ENCODE assay signal across 15 mouse cellular contexts in the genomic region with DNA sequence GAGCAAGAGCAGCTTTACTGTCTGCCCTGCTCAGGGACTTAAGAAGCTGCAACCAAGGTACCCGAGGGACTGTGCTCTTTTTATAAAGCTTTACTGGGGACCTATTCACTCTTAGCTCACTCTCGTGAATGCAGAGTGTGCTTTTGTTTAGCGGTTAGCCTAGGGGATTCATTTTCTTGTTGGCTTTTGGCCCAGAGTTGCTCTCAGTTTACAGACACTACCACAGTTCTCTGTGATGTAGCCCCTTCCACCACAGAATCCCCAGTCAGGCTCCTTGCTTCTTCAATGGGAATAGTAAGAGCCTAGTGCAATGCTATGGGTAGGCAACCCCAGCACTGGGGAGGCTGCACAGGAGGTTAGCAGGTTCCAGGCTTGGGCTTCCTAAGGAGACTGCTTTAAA.
DNase-seq lines count a peak whose midpoint lies in the region; ATAC-seq and TF ChIP-seq lines count a peak whose summit lies in the region.
"Had no signal": no experiment of that assay in that cellular context is flagged by ENCODE, and none has a peak within 500 bp of the region (broad histone marks: within the 10 kb centered on the region; RNA-seq: fewer than 3 reads in every experiment).

No protein-coding gene starts in this region.

- H3K4me3 ChIP-seq in limb, embryonic 12.5 days (replicated peaks) = no peak overlapping the region
- no peak overlapping the region for H3K4me3 ChIP-seq in limb, embryonic 10.5 days
- H3K4me3 ChIP-seq in limb, embryonic 14.5 days (replicated peaks; ENCODE audit: low read length) = no peak overlapping the region
- no peak overlapping the region for H3K4me3 ChIP-seq in neural tube, embryonic 15.5 days (replicated peaks)
- H3K4me3 ChIP-seq: heart, embryonic 13.5 days; liver, embryonic 15.5 days had no signal

- no peak overlapping the region for H3K4me2 ChIP-seq in limb, embryonic 12.5 days
- no peak overlapping the region for H3K4me2 ChIP-seq in limb, embryonic 14.5 days (replicated peaks; ENCODE audit: low read depth, low read length, severe bottlenecking)
- no peak overlapping the region for H3K4me2 ChIP-seq in neural tube, embryonic 15.5 days
- H3K4me2 ChIP-seq: heart, embryonic 13.5 days; liver, embryonic 15.5 days had no signal

- H3K27ac ChIP-seq in limb, embryonic 12.5 days = peak overlapping the region; percentile 56; the same call in 1 of the 2 replicates
- H3K27ac ChIP-seq in limb, embryonic 10.5 days = no peak overlapping the region
- no peak overlapping the region for H3K27ac ChIP-seq in limb, embryonic 14.5 days (replicated peaks; ENCODE audit: low read depth, low read length)
- no peak overlapping the region for H3K27ac ChIP-seq in neural tube, embryonic 15.5 days (replicated peaks)
- H3K27ac ChIP-seq: heart, embryonic 13.5 days; liver, embryonic 15.5 days; stomach, postnatal 0 days had no signal

- peak; percentile 26; the same call in 1 of the 2 replicates for ATAC-seq in limb, embryonic 12.5 days (ENCODE audit: insufficient number of reproducible peaks, insufficient read depth, low FRiP score, low TSS enrichment, low read depth)
- peak; percentile 71; the same call in 1 of the 2 replicates for ATAC-seq in limb, embryonic 14.5 days (ENCODE audit: low FRiP score, low read depth)
- ATAC-seq in neural tube, embryonic 15.5 days (ENCODE audit: low FRiP score) = peak; percentile 68; the same call in 1 of the 2 replicates
- ATAC-seq: Patski had no signal

- H3K27me3 ChIP-seq in limb, embryonic 12.5 days = no peaks in the 10 kb centered on the region
- no peaks in the 10 kb centered on the region for H3K27me3 ChIP-seq in limb, embryonic 10.5 days (ENCODE audit: low read depth, poor library complexity, severe bottlenecking)
- no peaks in the 10 kb centered on the region for H3K27me3 ChIP-seq in limb, embryonic 14.5 days (ENCODE audit: control insufficient read depth, insufficient read depth, low read length)
- H3K27me3 ChIP-seq in neural tube, embryonic 15.5 days (replicated peaks) = no peaks in the 10 kb centered on the region
- H3K27me3 ChIP-seq: heart, embryonic 13.5 days; liver, embryonic 15.5 days; Patski had no signal

- no peaks in the 10 kb centered on the region for H3K9me3 ChIP-seq in limb, embryonic 12.5 days
- H3K9me3 ChIP-seq in limb, embryonic 10.5 days (replicated peaks) = no peaks in the 10 kb centered on the region
- no peaks in the 10 kb centered on the region for H3K9me3 ChIP-seq in limb, embryonic 14.5 days (ENCODE audit: control insufficient read depth, low read length)
- H3K9me3 ChIP-seq in neural tube, embryonic 15.5 days (replicated peaks) = no peaks in the 10 kb centered on the region
- H3K9me3 ChIP-seq: heart, embryonic 13.5 days; liver, embryonic 15.5 days had no signal

- no peaks in the 10 kb centered on the region for H3K36me3 ChIP-seq in limb, embryonic 12.5 days
- no peaks in the 10 kb centered on the region for H3K36me3 ChIP-seq in limb, embryonic 10.5 days
- no peaks in the 10 kb centered on the region for H3K36me3 ChIP-seq in limb, embryonic 14.5 days (ENCODE audit: control insufficient read depth, insufficient read depth, low read length)
- H3K36me3 ChIP-seq in neural tube, embryonic 15.5 days = no peaks in the 10 kb centered on the region
- H3K36me3 ChIP-seq: heart, embryonic 13.5 days; liver, embryonic 15.5 days had no signal

- WGBS in limb, embryonic 12.5 days = 28% methylated on average over 3 of the region's 3 CpGs
- WGBS in limb, embryonic 10.5 days = 77% methylated on average over 3 of the region's 3 CpGs
- WGBS in limb, embryonic 14.5 days = 5% methylated on average over 3 of the region's 3 CpGs
- WGBS in neural tube, embryonic 15.5 days = 26% methylated on average over 3 of the region's 3 CpGs

- DNase-seq in cerebellum, postnatal 10 days = peak; percentile 6 to 12
- no peak for DNase-seq in cerebellum, adult 9-11 months
- no peak for DNase-seq in limb, embryonic 10.5 days (ENCODE audit: low spot score)
- peak; percentile 86 for DNase-seq in limb, embryonic 14.5 days (ENCODE audit: low spot score)
- DNase-seq in urinary bladder, postnatal 4 days (ENCODE audit: low spot score in 2 of 2) = no peak
- no peak for DNase-seq in heart, adult 9 months (ENCODE audit: low spot score in 2 of 2)
- DNase-seq: cerebellum, adult 18-20 months; spleen, adult 18-20 months; thymus, postnatal 36 days had no signal

- no peak for TF ChIP-seq POLR2A in limb, embryonic 14.5 days (IDR thresholded peaks at IDR 0.05; ENCODE audit: borderline replicate concordance, extremely low read depth, insufficient read depth, insufficient read length)

- H3K4me1 ChIP-seq in limb, embryonic 12.5 days (replicated peaks) = peaks cover 8% of the 10 kb centered on the region
- peaks cover 2% of the 10 kb centered on the region; the same call in 1 of the 2 replicates for H3K4me1 ChIP-seq in limb, embryonic 10.5 days
- H3K4me1 ChIP-seq in limb, embryonic 14.5 days (ENCODE audit: control insufficient read depth, insufficient read depth, low read length) = peaks cover 7% of the 10 kb centered on the region; the same call in 1 of the 2 replicates
- peaks cover 8% of the 10 kb centered on the region for H3K4me1 ChIP-seq in neural tube, embryonic 15.5 days
- H3K4me1 ChIP-seq: liver, embryonic 15.5 days had no signal

- no peak overlapping the region for H3K9ac ChIP-seq in limb, embryonic 12.5 days (replicated peaks)
- no peak overlapping the region for H3K9ac ChIP-seq in limb, embryonic 14.5 days (ENCODE audit: low read depth, low read length, severe bottlenecking)
- no peak overlapping the region for H3K9ac ChIP-seq in neural tube, embryonic 15.5 days (replicated peaks)
- H3K9ac ChIP-seq: heart, embryonic 13.5 days; liver, embryonic 15.5 days had no signal

Comparison
In these comparisons a context has a peak if more than half of its experiments do, and no peak if none do; other contexts are left out.
1. DNase-seq: peak in cerebellum, postnatal 10 days (2 of 2) and limb, embryonic 14.5 days (single experiment); none in cerebellum, adult 9-11 months (single experiment), limb, embryonic 10.5 days (single experiment), urinary bladder, postnatal 4 days (0 of 2) and heart, adult 9 months (0 of 2).
2. Peak in every context shown above with its lines, with median percentiles within 50 percentile points of each other: ATAC-seq.